Mouse (Mus musculus) cortical plate, adult 2 months (tissue): Measurements from ENCODE around the gene Basp1. TPM values are rescaled to one million over a fixed set of nuclear protein-coding genes. Genes with fewer than 3 reads are reported as not detected.

Experiments
- H3K27ac ChIP-seq: fragments of 200-500 bp; 2 replicates; pipeline ENCODE4 v1.5.1; 2012; ENCODE audit warnings: low read length, control low read depth, inconsistent platforms; ENCODE audit not compliant: insufficient read depth
- H3K4me1 ChIP-seq: fragments of 200-500 bp; 2 replicates; pipeline ENCODE4 v1.6.1; 2011; ENCODE audit warnings: low read length; ENCODE audit not compliant: control insufficient read depth, insufficient read depth
- H3K4me3 ChIP-seq: fragments of 200-500 bp; 2 replicates; pipeline ENCODE4 v1.5.1; 2011; ENCODE audit warnings: mild to moderate bottlenecking, low read length, control low read depth; ENCODE audit not compliant: insufficient read depth
- CTCF ChIP-seq: fragments of 200-500 bp; IDR thresholded peaks from 2 replicates; pipeline ENCODE4 v1.5.1; 2011; ENCODE audit warnings: mild to moderate bottlenecking, control low read depth, low read length; ENCODE audit not compliant: insufficient read depth; ENCODE audit errors: extremely low read depth
- POLR2A ChIP-seq: fragments of 200-500 bp; IDR thresholded peaks from 2 replicates; pipeline ENCODE4 v1.6.1; 2011; ENCODE audit warnings: mild to moderate bottlenecking, low read length, control low read depth; ENCODE audit not compliant: insufficient read depth; ENCODE audit errors: extremely low read depth
- polyA plus RNA-seq: library from polyadenylated mRNA; depleted of rRNA; stranded (reverse); fragments of >200 nt; gene quantifications from 2 replicates; pipeline ENCODE4 v1.2.3, GENCODE M21; 2012

Gene Basp1
- polyA plus RNA-seq, 1 experiment, result 424 TPM

- Histone ChIP-seq H3K4me1 (no peaks in the 10 kb centered on the region), H3K27ac (no peak overlapping the region), H3K4me3 (no peak overlapping the region)
- no peak for TF ChIP-seq CTCF
- no peak for TF ChIP-seq POLR2A
Observed at GRCm38 (mm10) chr15:25420266-25420665, 6.7 kb upstream of the Basp1 start.

DNA sequence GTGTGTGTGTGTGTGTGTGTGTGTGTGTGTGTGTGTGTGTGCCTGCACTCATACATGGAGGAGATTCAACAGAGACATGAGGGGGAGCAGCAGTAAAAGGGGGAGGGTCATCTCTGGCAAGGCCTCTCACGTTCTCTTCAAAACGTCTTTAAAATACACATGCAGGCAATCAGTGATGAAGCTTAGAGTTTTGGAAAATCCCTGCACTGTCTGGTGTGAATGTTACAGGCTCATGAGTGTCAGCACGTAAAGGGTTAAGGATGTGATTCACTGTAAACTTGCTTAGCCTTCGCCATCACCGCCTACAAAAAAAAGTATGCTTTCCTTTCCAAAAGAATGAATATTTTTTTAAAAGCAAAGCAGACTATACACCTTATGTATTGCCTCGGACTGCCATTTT is 2.8 kb upstream of the Basp1 start:
- H3K4me1 ChIP-seq, result no peaks in the 10 kb centered on the region
- peak overlapping the region; percentile 77 for H3K4me3 ChIP-seq
- H3K27ac ChIP-seq, result peak overlapping the region; percentile 42; the same call in 1 of the 2 replicates
- TF ChIP-seq POLR2A (no peak), CTCF (no peak)

DNA sequence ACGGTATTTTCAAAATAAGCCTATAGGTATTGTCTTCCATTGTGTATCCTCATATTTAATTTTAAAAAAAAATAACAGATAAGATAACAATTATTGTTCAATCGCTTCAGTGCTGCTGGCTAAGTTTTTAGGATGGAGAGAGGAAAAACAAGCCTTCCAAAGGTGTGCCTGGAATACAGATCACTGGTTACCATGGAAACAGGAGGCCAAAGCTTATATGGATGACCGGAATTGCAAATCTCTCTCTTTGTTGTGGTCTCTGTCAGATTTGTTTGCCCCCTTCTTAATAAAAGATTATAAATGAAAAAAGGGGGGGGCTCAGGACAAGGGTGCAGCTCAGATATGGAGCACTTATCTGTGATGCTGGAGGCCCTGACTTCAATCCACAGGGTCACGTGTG is 2.4 kb upstream of the Basp1 start:
- H3K4me1 ChIP-seq, result no peaks in the 10 kb centered on the region; the same call in 1 of the 2 replicates
- H3K4me3 ChIP-seq, result peak overlapping the region; percentile 77
- peak overlapping the region; percentile 42; the same call in 1 of the 2 replicates for H3K27ac ChIP-seq
- TF ChIP-seq POLR2A (no peak), CTCF (no peak)

DNA sequence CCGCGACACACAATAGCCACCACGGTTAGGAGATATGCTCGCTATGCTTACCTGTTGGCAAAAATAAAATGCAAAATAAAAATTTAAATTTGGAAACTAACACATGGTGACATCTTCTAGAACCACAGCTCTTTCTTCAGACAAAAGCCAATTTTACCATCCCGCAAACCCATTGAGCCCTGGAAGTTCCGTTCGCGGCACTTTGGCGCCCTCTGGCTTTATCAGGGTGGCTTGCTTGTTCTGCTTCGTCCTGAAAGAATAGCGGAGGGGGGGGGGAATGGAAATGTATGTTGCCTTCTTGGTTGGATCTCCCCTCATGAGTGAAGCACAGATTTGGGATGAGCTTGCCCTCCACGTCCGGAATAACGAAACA is 1.2 kb upstream of the Basp1 start:
- H3K4me3 ChIP-seq, result peak overlapping the region; percentile 77
- TF ChIP-seq CTCF (peak; percentile 84), POLR2A (0 out of 2 replicates have a peak, but pooled peaks have one; percentile 1)
- H3K4me1 ChIP-seq, result no peaks in the 10 kb centered on the region; the same call in 1 of the 2 replicates
- H3K27ac ChIP-seq, result peak overlapping the region; percentile 77

- no peak for TF ChIP-seq POLR2A
- no peak for TF ChIP-seq CTCF
- Histone ChIP-seq H3K4me1 (peaks cover under 1% of the 10 kb centered on the region; the same call in 1 of the 2 replicates), H3K4me3 (peak overlapping the region; percentile 77), H3K27ac (peak overlapping the region; percentile 77)
Observed at GRCm38 (mm10) chr15:25414011-25414746, 615 bp upstream of the Basp1 start.

DNA sequence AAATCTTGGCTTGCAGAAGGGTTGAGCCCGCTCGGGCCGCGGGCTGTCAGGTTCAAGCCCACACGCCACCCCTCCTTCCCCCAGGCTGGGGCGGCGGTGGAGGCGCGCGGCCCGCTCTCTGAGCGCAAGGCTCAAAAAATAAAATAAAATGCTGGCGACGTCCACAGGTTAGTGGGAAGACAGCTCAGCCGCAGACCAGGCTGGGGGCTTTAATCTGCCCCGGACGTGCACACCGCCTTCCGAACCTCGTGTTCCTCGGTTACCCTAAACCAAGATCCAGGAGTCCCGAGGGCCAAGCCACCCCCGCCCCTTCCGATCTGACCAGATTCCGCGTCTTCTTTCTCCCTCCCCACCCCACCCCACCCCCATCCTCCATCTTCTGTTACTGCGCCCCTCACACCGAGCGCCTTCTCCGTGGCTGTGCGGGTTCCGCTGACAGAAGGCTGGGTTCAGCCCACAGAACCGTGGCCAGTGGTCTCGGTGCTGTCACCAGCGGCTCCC is 753 bp downstream of the Basp1 start:
- peak overlapping the region; percentile 90 for H3K27ac ChIP-seq
- peak overlapping the region; percentile 77 for H3K4me3 ChIP-seq
- peaks cover 6% of the 10 kb centered on the region; the same call in 1 of the 2 replicates for H3K4me1 ChIP-seq
- TF ChIP-seq POLR2A (no peak), CTCF (no peak)

DNA sequence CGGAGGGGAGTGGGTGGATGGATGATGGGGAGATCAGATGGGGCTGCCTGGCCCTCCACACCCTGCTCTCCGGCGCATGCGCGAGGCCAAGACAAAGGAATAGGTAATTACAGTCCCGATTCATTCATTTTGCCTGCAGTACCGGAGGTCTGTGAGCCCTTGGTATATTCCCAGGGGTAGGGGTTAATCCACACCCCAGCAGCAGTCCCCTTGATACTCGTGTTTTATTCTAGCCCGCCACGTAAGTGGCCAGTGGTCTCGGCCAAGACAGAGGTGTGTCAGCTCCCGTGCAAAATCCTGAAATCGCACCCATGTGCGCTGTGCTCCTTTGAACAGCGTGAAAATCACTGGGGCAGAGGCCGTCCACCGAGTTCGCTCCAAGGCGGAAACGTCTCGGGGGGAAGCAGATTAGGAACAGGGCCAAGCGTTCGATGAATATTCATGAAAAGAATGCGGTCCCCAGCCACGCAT is 1.4 kb downstream of the Basp1 start:
- H3K4me3 ChIP-seq, result peak overlapping the region; percentile 77
- H3K27ac ChIP-seq, result peak overlapping the region; percentile 90
- TF ChIP-seq CTCF (no peak), POLR2A (peak; percentile 84)
- H3K4me1 ChIP-seq, result peaks cover 8% of the 10 kb centered on the region; the same call in 1 of the 2 replicates

- H3K4me3 ChIP-seq, result peak overlapping the region; percentile 77
- H3K27ac ChIP-seq, result peak overlapping the region; percentile 55; the same call in 1 of the 2 replicates
- H3K4me1 ChIP-seq, result peaks cover 9% of the 10 kb centered on the region; the same call in 1 of the 2 replicates
- TF ChIP-seq CTCF, result no peak
- TF ChIP-seq POLR2A, result no peak
Observed at GRCm38 (mm10) chr15:25411461-25411860, 2.1 kb downstream of the Basp1 start.

DNA sequence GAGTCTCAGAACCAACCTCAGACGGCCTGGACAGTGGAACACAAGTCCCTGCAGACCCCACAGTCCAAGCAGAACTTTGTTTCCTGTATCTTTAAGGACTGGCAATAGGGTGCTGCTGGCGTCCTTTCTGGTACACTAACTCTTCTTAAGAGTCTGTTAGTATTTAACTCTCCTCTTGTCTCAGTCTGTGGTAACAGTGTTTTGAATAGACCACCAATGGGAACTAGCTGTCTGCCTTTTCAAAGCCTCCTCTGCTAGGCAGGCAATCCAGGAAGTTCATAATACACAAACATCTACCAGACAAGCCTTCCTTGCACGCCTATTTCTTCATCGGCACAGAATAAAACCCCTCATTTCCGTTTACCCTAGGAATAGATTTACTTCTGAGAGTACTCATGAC is 7.6 kb downstream of the Basp1 start:
- Histone ChIP-seq H3K27ac (no peak overlapping the region), H3K4me3 (no peak overlapping the region)
- TF ChIP-seq POLR2A (no peak), CTCF (no peak)

GRCm38 (mm10) chr15:25403879-25404278 is 9.7 kb downstream of the Basp1 start:
- TF ChIP-seq CTCF (no peak), POLR2A (no peak)
- Histone ChIP-seq H3K4me1 (peaks cover 22% of the 10 kb centered on the region), H3K4me3 (no peak overlapping the region), H3K27ac (no peak overlapping the region)

More for the DNA sequence above, 7.6 kb downstream of the Basp1 start:
- H3K4me1 ChIP-seq, result peaks cover 22% of the 10 kb centered on the region
